Mouse (Mus musculus) liver, postnatal 0 days (tissue): ENCODE measurements around the gene Phb. TPM values are rescaled to one million over a fixed set of nuclear protein-coding genes. Genes with fewer than 3 reads are reported as not detected.

Experiments used
- ATAC-seq: fragments of 200-750 bp; cut with Nextera tagmentation; 2 replicates; pipeline ENCODE4 v1.8.0; 2017; ENCODE audit warnings: mild to moderate bottlenecking, moderate library complexity
- DNase-seq: peaks from one replicate; pipeline ENCODE4 v3.0.0-alpha.2; 2016
- H3K27ac ChIP-seq: fragments of 300-500 bp; sonication (generic); 2 replicates; pipeline ENCODE4 v1.5.1; 2014; ENCODE audit warnings: antibody characterized with exemption, moderate library complexity, mild to moderate bottlenecking, low read depth
- H3K27me3 ChIP-seq: fragments of 300-500 bp; sonication (generic); 2 replicates; pipeline ENCODE4 v1.6.1; 2014; ENCODE audit warnings: low read length, control low read depth, mixed read lengths; ENCODE audit not compliant: insufficient read depth
- H3K36me3 ChIP-seq: fragments of 300-500 bp; sonication (generic); replicated peaks from 2 replicates; pipeline ENCODE4 v1.6.1; 2014; ENCODE audit warnings: mild to moderate bottlenecking, control low read depth, low read length, moderate library complexity, mixed read lengths; ENCODE audit not compliant: insufficient read depth
- H3K4me1 ChIP-seq: fragments of 300-500 bp; sonication (generic); 2 replicates; pipeline ENCODE4 v1.6.1; 2014; ENCODE audit warnings: antibody characterized with exemption, mild to moderate bottlenecking, control low read depth; ENCODE audit not compliant: insufficient read depth
- H3K4me2 ChIP-seq: fragments of 300-500 bp; sonication (generic); 2 replicates; pipeline ENCODE4 v1.6.1; 2014; ENCODE audit warnings: low read depth, mild to moderate bottlenecking, low read length, moderate library complexity, mixed read lengths
- H3K4me3 ChIP-seq: fragments of 300-500 bp; sonication (generic); 2 replicates; pipeline ENCODE4 v1.5.1; 2014; ENCODE audit warnings: low read depth, low read length
- H3K9ac ChIP-seq: fragments of 300-500 bp; sonication (generic); replicated peaks from 2 replicates; pipeline ENCODE4 v1.6.1; 2014; ENCODE audit warnings: mild to moderate bottlenecking, moderate library complexity
- H3K9me3 ChIP-seq: fragments of 300-500 bp; sonication (generic); 2 replicates; pipeline ENCODE4 v1.6.1; 2016; ENCODE audit warnings: mild to moderate bottlenecking, control low read depth, low read length, mixed read lengths
- CTCF ChIP-seq: sonication (generic); IDR thresholded peaks from 2 replicates; pipeline ENCODE4 v1.5.1; 2016; ENCODE audit warnings: antibody characterized with exemption, low read depth
- EP300 ChIP-seq: IDR thresholded peaks from 2 replicates; pipeline ENCODE4 v1.6.1; 2016; ENCODE audit warnings: antibody characterized with exemption, low read depth, mild to moderate bottlenecking
- WGBS: fragments of 180-500 bp; shearing (Covaris S2); extraction: QIAGEN DNeasy Blood & Tissue Kit; methylation state at CpG from one replicate; pipeline ENCODE4 v1.1.7; 2014; ENCODE audit not compliant: insufficient replicate concordance; 5-methylcytosine and 5-hydroxymethylcytosine counted together
- polyA plus RNA-seq: library from polyadenylated mRNA; unstranded; fragments of >200 nt; fragmentation: Nextera tagmentation; extraction: Ambion mirVana; gene quantifications from 2 replicates; pipeline ENCODE4 v1.2.1, GENCODE M21; 2015

Gene Phb
- polyA plus RNA-seq: 236 and 246 TPM in 2 replicates

- WGBS: under 1% methylated on average over 25 of the region's 25 CpGs
- TF ChIP-seq CTCF: no peak
- TF ChIP-seq EP300: peak; percentile 69; the same call in 1 of the 2 replicates
- H3K27me3 ChIP-seq: no peaks in the 10 kb centered on the region
- no peaks in the 10 kb centered on the region for H3K9me3 ChIP-seq
- peak; percentile 96 for ATAC-seq
- peak within 1 kb of the TSS; percentile 93 for H3K4me2 ChIP-seq
- H3K4me1 ChIP-seq: peaks cover 10% of the 10 kb centered on the region
- peak; percentile 94 for DNase-seq
- peak within 1 kb of the TSS; percentile 67 for H3K4me3 ChIP-seq
- H3K36me3 ChIP-seq: peaks cover 17% of the 10 kb centered on the region; the same call in 1 of the 2 replicates
- H3K9ac ChIP-seq: peak within 1 kb of the TSS; percentile 66
- H3K27ac ChIP-seq: peak within 1 kb of the TSS; percentile 94
Observed at GRCm38 (mm10) chr11:95666529-95667149, at the start of gene Phb. Gene Phb (plus strand): TSS chr11:95666957.

GRCm38 (mm10) chr11:95617785-95618465, 48.8 kb upstream of the Phb start:
- DNase-seq (no peak), ATAC-seq (no peak)
- H3K4me1 ChIP-seq: no peaks in the 10 kb centered on the region
- no peak overlapping the region for H3K4me3 ChIP-seq
- no peak overlapping the region for H3K9ac ChIP-seq
- TF ChIP-seq CTCF: no peak
- TF ChIP-seq EP300: no peak
- H3K36me3 ChIP-seq: no peaks in the 10 kb centered on the region
- H3K27ac ChIP-seq: no peak overlapping the region
- 55% methylated on average over 19 of the region's 19 CpGs for WGBS
- H3K4me2 ChIP-seq: no peak overlapping the region
- no peaks in the 10 kb centered on the region for H3K9me3 ChIP-seq
- no peaks in the 10 kb centered on the region for H3K27me3 ChIP-seq

- Histone ChIP-seq H3K36me3 (no peaks in the 10 kb centered on the region), H3K4me1 (no peaks in the 10 kb centered on the region), H3K4me2 (no peak overlapping the region), H3K9me3 (no peaks in the 10 kb centered on the region), H3K27me3 (no peaks in the 10 kb centered on the region), H3K27ac (no peak overlapping the region), H3K9ac (no peak overlapping the region), H3K4me3 (no peak overlapping the region)
- no peak for DNase-seq
- no peak for ATAC-seq
- TF ChIP-seq EP300 (no peak), CTCF (no peak)
- WGBS: 63% methylated on average over 3 of the region's 3 CpGs
Observed at GRCm38 (mm10) chr11:95619081-95619480, 47.7 kb upstream of the Phb start.

GRCm38 (mm10) chr11:95619886-95620444, 46.8 kb upstream of the Phb start:
- Histone ChIP-seq H3K9me3 (no peaks in the 10 kb centered on the region), H3K27me3 (no peaks in the 10 kb centered on the region), H3K4me2 (no peak overlapping the region), H3K27ac (no peak overlapping the region), H3K4me1 (no peaks in the 10 kb centered on the region), H3K4me3 (no peak overlapping the region), H3K36me3 (no peaks in the 10 kb centered on the region), H3K9ac (no peak overlapping the region)
- WGBS: 66% methylated on average over 5 of the region's 5 CpGs
- no peak for TF ChIP-seq CTCF
- no peak for TF ChIP-seq EP300
- DNase-seq: no peak
- no peak for ATAC-seq

- 43% methylated on average over 4 of the region's 4 CpGs for WGBS
- Histone ChIP-seq H3K27me3 (no peaks in the 10 kb centered on the region), H3K4me3 (no peak overlapping the region), H3K4me1 (no peaks in the 10 kb centered on the region), H3K4me2 (no peak overlapping the region), H3K9me3 (no peaks in the 10 kb centered on the region), H3K36me3 (no peaks in the 10 kb centered on the region), H3K27ac (no peak overlapping the region), H3K9ac (no peak overlapping the region)
- DNase-seq (no peak), ATAC-seq (no peak)
- TF ChIP-seq CTCF (no peak), EP300 (no peak)
Observed at GRCm38 (mm10) chr11:95621010-95621409, 45.7 kb upstream of the Phb start.

GRCm38 (mm10) chr11:95621541-95622130, 45.1 kb upstream of the Phb start:
- H3K9me3 ChIP-seq: no peaks in the 10 kb centered on the region
- no peak overlapping the region for H3K4me3 ChIP-seq
- no peak overlapping the region for H3K4me2 ChIP-seq
- DNase-seq: no peak
- TF ChIP-seq CTCF (no peak), EP300 (no peak)
- no peak overlapping the region for H3K27ac ChIP-seq
- no peak overlapping the region for H3K9ac ChIP-seq
- WGBS: 49% methylated on average over 9 of the region's 9 CpGs
- ATAC-seq: no peak
- no peaks in the 10 kb centered on the region for H3K36me3 ChIP-seq
- H3K27me3 ChIP-seq: no peaks in the 10 kb centered on the region
- no peaks in the 10 kb centered on the region for H3K4me1 ChIP-seq
